Mouse (Mus musculus): ENCODE results near the gene Il18bp. TPM values are rescaled to one million over a fixed set of nuclear protein-coding genes. Genes with fewer than 3 reads are reported as not detected.

The Il18bp gene
- total RNA-seq, 2 experiments from 2014 or later: 1.1 to 1.4 TPM

- DNase-seq: no peak
- intact Hi-C loops (cut with DNase I; ENCODE audit: low total_unique reads): no loop called here
Observed at GRCm38 (mm10) chr7:102013416-102013815, 5.1 kb downstream of the Il18bp start.

- intact Hi-C loops (cut with DNase I; ENCODE audit: low total_unique reads): no loop called here
- no peak for DNase-seq
Observed at GRCm38 (mm10) chr7:102011855-102012254, 6.6 kb downstream of the Il18bp start.

GRCm38 (mm10) chr7:102006520-102006919, 12.0 kb downstream of the Il18bp start:
- no peak for DNase-seq
- intact Hi-C loops (cut with DNase I; ENCODE audit: low total_unique reads): no loop called here

GRCm38 (mm10) chr7:102000921-102001630, 17.4 kb downstream of the Il18bp start:
- intact Hi-C loops (cut with DNase I; ENCODE audit: low total_unique reads): no loop called here
- peak; percentile 83 for DNase-seq

- intact Hi-C loops (cut with DNase I; ENCODE audit: low total_unique reads): no loop called here
- peak; percentile 40 for DNase-seq
Observed at GRCm38 (mm10) chr7:102000296-102000695, 18.2 kb downstream of the Il18bp start.

GRCm38 (mm10) chr7:101999461-102000151, 18.9 kb downstream of the Il18bp start:
- peak; percentile 44 for DNase-seq
- intact Hi-C loops (cut with DNase I; ENCODE audit: low total_unique reads): loop anchor here (5.0 kb wide), 1 partner anchor 63 kb away; no protein-coding TSS in a partner anchor

- DNase-seq: peak; percentile 91
- intact Hi-C loops (cut with DNase I; ENCODE audit: low total_unique reads): loop anchor here (5.0 kb wide), 1 partner anchor 64 kb away; no protein-coding TSS in a partner anchor
Observed at GRCm38 (mm10) chr7:101998194-101998927, 20.1 kb downstream of the Il18bp start.

GRCm38 (mm10) chr7:101994241-101994640, 24.2 kb downstream of the Il18bp start:
- intact Hi-C loops (cut with DNase I; ENCODE audit: low total_unique reads): no loop called here
- no peak for DNase-seq

GRCm38 (mm10) chr7:101985081-101985480, 33.4 kb downstream of the Il18bp start:
- intact Hi-C loops (cut with DNase I; ENCODE audit: low total_unique reads): no loop called here
- no peak for DNase-seq

GRCm38 (mm10) chr7:101982735-101983134, 35.8 kb downstream of the Il18bp start:
- intact Hi-C loops (cut with DNase I; ENCODE audit: low total_unique reads): no loop called here
- no peak for DNase-seq

- intact Hi-C loops (cut with DNase I; ENCODE audit: low total_unique reads): loop anchor here (5.0 kb wide), 1 partner anchor 37 kb away; no protein-coding TSS in a partner anchor
- peak; percentile 76 for DNase-seq
Observed at GRCm38 (mm10) chr7:101974505-101974904, 44.0 kb downstream of the Il18bp start.

GRCm38 (mm10) chr7:101973730-101974129, 44.8 kb downstream of the Il18bp start:
- intact Hi-C loops (cut with DNase I; ENCODE audit: low total_unique reads): loop anchor here (5.0 kb wide), 1 partner anchor 36 kb away; no protein-coding TSS in a partner anchor
- DNase-seq: no peak

GRCm38 (mm10) chr7:101971721-101972120, 46.8 kb downstream of the Il18bp start:
- intact Hi-C loops (cut with DNase I; ENCODE audit: low total_unique reads): loop anchor here (5.0 kb wide), 1 partner anchor 34 kb away; no protein-coding TSS in a partner anchor
- no peak for DNase-seq

- intact Hi-C loops (cut with DNase I; ENCODE audit: low total_unique reads): loop anchor here (5.0 kb wide), 1 partner anchor 34 kb away; no protein-coding TSS in a partner anchor
Observed at GRCm38 (mm10) chr7:101970821-101971461, 47.5 kb downstream of the Il18bp start.

GRCm38 (mm10) chr7:101970429-101970775, 48.1 kb downstream of the Il18bp start:
- intact Hi-C loops (cut with DNase I; ENCODE audit: low total_unique reads): loop anchor here (5.0 kb wide), 1 partner anchor 33 kb away; no protein-coding TSS in a partner anchor
- DNase-seq: peak; percentile 93

More at GRCm38 (mm10) chr7:101970821-101971461, 47.5 kb downstream of the Il18bp start:
- peak; percentile 82 for DNase-seq

- intact Hi-C loops (cut with DNase I; ENCODE audit: low total_unique reads): loop anchor here (5.0 kb wide), 1 partner anchor 33 kb away; no protein-coding TSS in a partner anchor
- peak; percentile 88 for DNase-seq
Observed at GRCm38 (mm10) chr7:101969694-101970428, 48.6 kb downstream of the Il18bp start.

- no peak for DNase-seq
- intact Hi-C loops (cut with DNase I; ENCODE audit: low total_unique reads): no loop called here
Observed at GRCm38 (mm10) chr7:101968751-101969150, 49.7 kb downstream of the Il18bp start.

GRCm38 (mm10) chr7:101967256-101967655, 51.2 kb downstream of the Il18bp start:
- DNase-seq: no peak
- intact Hi-C loops (cut with DNase I; ENCODE audit: low total_unique reads): no loop called here

GRCm38 (mm10) chr7:101965606-101966005, 52.9 kb downstream of the Il18bp start:
- DNase-seq: no peak
- intact Hi-C loops (cut with DNase I; ENCODE audit: low total_unique reads): no loop called here

All from gastrocnemius, postnatal 14 days (tissue).